16 mouse cellular contexts compared by ENCODE assay signal in genomic region chr13:83880772-83881171, GRCm38 (mm10).
DNase-seq lines count a peak whose midpoint lies in the region; ATAC-seq and TF ChIP-seq lines count a peak whose summit lies in the region.
"Had no signal": no experiment of that assay in that cellular context is flagged by ENCODE, and none has a peak within 500 bp of the region (broad histone marks: within the 10 kb centered on the region; RNA-seq: fewer than 3 reads in every experiment).

No protein-coding gene starts in this region.

- intact Hi-C loops in heart, adult 2 months (cut with DNase I): no loop called here

- no peak for TF ChIP-seq CTCF in heart, adult 2 months (IDR thresholded peaks at IDR 0.05)

- no peak overlapping the region for H3K4me3 ChIP-seq in forebrain, embryonic 10.5 days
- no peak overlapping the region for H3K4me3 ChIP-seq in forebrain, embryonic 16.5 days (replicated peaks; ENCODE audit: low read length)
- no peak overlapping the region for H3K4me3 ChIP-seq in forebrain, embryonic 15.5 days
- H3K4me3 ChIP-seq in hindbrain, embryonic 16.5 days (ENCODE audit: low read length): no peak overlapping the region
- H3K4me3 ChIP-seq in neural tube, embryonic 14.5 days (ENCODE audit: low read depth, low read length): no peak overlapping the region
- no peak overlapping the region for H3K4me3 ChIP-seq in heart, adult 2 months
- H3K4me3 ChIP-seq: embryonic facial prominence, embryonic 12.5 days; liver, embryonic 15.5 days had no signal

- DNase-seq in forebrain, embryonic 10.5 days (ENCODE audit: extremely low spot score, low spot score): no peak
- DNase-seq in urinary bladder, postnatal 14 days (ENCODE audit: low spot score): no peak
- no peak for DNase-seq in heart, adult 2 months
- no peak for DNase-seq in lung, postnatal 36 days
- DNase-seq: gastrocnemius, postnatal 10 days; kidney, adult 8-10 months; kidney, postnatal 36 days; layer of hippocampus, adult 9-11 months; lung, postnatal 10 days; thymus, postnatal 25 days had no signal

- no peak for ATAC-seq in forebrain, embryonic 16.5 days
- no peak for ATAC-seq in forebrain, embryonic 15.5 days (replicated peaks)
- ATAC-seq in hindbrain, embryonic 16.5 days: no peak
- ATAC-seq in neural tube, embryonic 14.5 days (ENCODE audit: low read depth): no peak

- H3K9me3 ChIP-seq in forebrain, embryonic 10.5 days: no peaks in the 10 kb centered on the region
- no peaks in the 10 kb centered on the region for H3K9me3 ChIP-seq in forebrain, embryonic 16.5 days (ENCODE audit: control insufficient read depth, low read length)
- H3K9me3 ChIP-seq in forebrain, embryonic 15.5 days: no peaks in the 10 kb centered on the region
- no peaks in the 10 kb centered on the region for H3K9me3 ChIP-seq in hindbrain, embryonic 16.5 days (ENCODE audit: control insufficient read depth, low read length)
- no peaks in the 10 kb centered on the region for H3K9me3 ChIP-seq in neural tube, embryonic 14.5 days (ENCODE audit: control insufficient read depth, low read length)
- H3K9me3 ChIP-seq: embryonic facial prominence, embryonic 12.5 days; liver, embryonic 15.5 days had no signal

- TF ChIP-seq EP300 in heart, adult 2 months (IDR thresholded peaks at IDR 0.05; ENCODE audit: insufficient read depth, low read depth, low read length): no peak

- no peaks in the 10 kb centered on the region for H3K27me3 ChIP-seq in forebrain, embryonic 10.5 days (ENCODE audit: poor library complexity, severe bottlenecking)
- no peaks in the 10 kb centered on the region for H3K27me3 ChIP-seq in forebrain, embryonic 16.5 days (replicated peaks; ENCODE audit: control insufficient read depth, insufficient read depth, low read length)
- no peaks in the 10 kb centered on the region for H3K27me3 ChIP-seq in forebrain, embryonic 15.5 days
- H3K27me3 ChIP-seq in hindbrain, embryonic 16.5 days (replicated peaks; ENCODE audit: control insufficient read depth, insufficient read depth, low read length): no peaks in the 10 kb centered on the region
- H3K27me3 ChIP-seq in neural tube, embryonic 14.5 days (ENCODE audit: control insufficient read depth, insufficient read depth, low read length): no peaks in the 10 kb centered on the region
- H3K27me3 ChIP-seq in heart, adult 2 months (ENCODE audit: control insufficient read depth, insufficient read depth, low read length): no peaks in the 10 kb centered on the region
- H3K27me3 ChIP-seq: embryonic facial prominence, embryonic 12.5 days; liver, embryonic 15.5 days had no signal

- no peaks in the 10 kb centered on the region for H3K79me2 ChIP-seq in heart, adult 2 months (replicated peaks; ENCODE audit: control insufficient read depth, insufficient read depth, low read length)

- peak overlapping the region; percentile 54; the same call in 1 of the 2 replicates for H3K27ac ChIP-seq in forebrain, embryonic 10.5 days
- no peak overlapping the region for H3K27ac ChIP-seq in forebrain, embryonic 16.5 days (ENCODE audit: low read length)
- H3K27ac ChIP-seq in forebrain, embryonic 15.5 days (replicated peaks): peak overlapping the region; percentile 75
- H3K27ac ChIP-seq in hindbrain, embryonic 16.5 days (ENCODE audit: low read depth, low read length): peak overlapping the region; percentile 39; the same call in 1 of the 2 replicates
- H3K27ac ChIP-seq in neural tube, embryonic 14.5 days (ENCODE audit: low read depth, low read length): peak overlapping the region; percentile 62; the same call in 1 of the 2 replicates
- no peak overlapping the region for H3K27ac ChIP-seq in heart, adult 2 months
- H3K27ac ChIP-seq: embryonic facial prominence, embryonic 12.5 days; liver, embryonic 15.5 days had no signal

- no peaks in the 10 kb centered on the region for H3K36me3 ChIP-seq in forebrain, embryonic 10.5 days (replicated peaks)
- H3K36me3 ChIP-seq in forebrain, embryonic 16.5 days (ENCODE audit: control insufficient read depth, insufficient read depth): no peaks in the 10 kb centered on the region
- no peaks in the 10 kb centered on the region for H3K36me3 ChIP-seq in forebrain, embryonic 15.5 days
- no peaks in the 10 kb centered on the region for H3K36me3 ChIP-seq in hindbrain, embryonic 16.5 days (ENCODE audit: control insufficient read depth, insufficient read depth, low read length)
- no peaks in the 10 kb centered on the region for H3K36me3 ChIP-seq in neural tube, embryonic 14.5 days (ENCODE audit: control insufficient read depth, insufficient read depth, low read length)
- no peaks in the 10 kb centered on the region for H3K36me3 ChIP-seq in heart, adult 2 months (ENCODE audit: control insufficient read depth, insufficient read depth, low read length)
- H3K36me3 ChIP-seq: embryonic facial prominence, embryonic 12.5 days; liver, embryonic 15.5 days had no signal

- WGBS in forebrain, embryonic 10.5 days: 28% methylated on average over 2 of the region's 2 CpGs
- 10% methylated on average over 2 of the region's 2 CpGs for WGBS in forebrain, embryonic 16.5 days
- WGBS in forebrain, embryonic 15.5 days: 13% methylated on average over 2 of the region's 2 CpGs
- WGBS in hindbrain, embryonic 16.5 days: 31% methylated on average over 2 of the region's 2 CpGs
- 24% methylated on average over 2 of the region's 2 CpGs for WGBS in neural tube, embryonic 14.5 days
- WGBS in heart, adult 2 months: 85% methylated on average over 2 of the region's 2 CpGs

- no peak overlapping the region for H3K9ac ChIP-seq in forebrain, embryonic 16.5 days (replicated peaks; ENCODE audit: low read depth, low read length)
- H3K9ac ChIP-seq in forebrain, embryonic 15.5 days (replicated peaks): no peak overlapping the region
- no peak overlapping the region for H3K9ac ChIP-seq in hindbrain, embryonic 16.5 days (ENCODE audit: low read depth, low read length)
- no peak overlapping the region for H3K9ac ChIP-seq in neural tube, embryonic 14.5 days (replicated peaks; ENCODE audit: low read depth, low read length)
- no peak overlapping the region for H3K9ac ChIP-seq in heart, adult 2 months (ENCODE audit: low read depth, low read length)
- H3K9ac ChIP-seq: embryonic facial prominence, embryonic 12.5 days; liver, embryonic 15.5 days had no signal

- H3K4me2 ChIP-seq in forebrain, embryonic 16.5 days (ENCODE audit: low read length): no peak overlapping the region
- peak overlapping the region; percentile 13; the same call in 1 of the 2 replicates for H3K4me2 ChIP-seq in forebrain, embryonic 15.5 days (replicated peaks)
- H3K4me2 ChIP-seq in hindbrain, embryonic 16.5 days (ENCODE audit: low read length): no peak overlapping the region
- no peak overlapping the region for H3K4me2 ChIP-seq in neural tube, embryonic 14.5 days (ENCODE audit: low read depth, low read length)
- H3K4me2 ChIP-seq: embryonic facial prominence, embryonic 12.5 days; liver, embryonic 15.5 days had no signal

- peaks cover 72% of the 10 kb centered on the region for H3K4me1 ChIP-seq in forebrain, embryonic 10.5 days
- H3K4me1 ChIP-seq in forebrain, embryonic 16.5 days (replicated peaks; ENCODE audit: control insufficient read depth, insufficient read depth, low read length): peaks cover 15% of the 10 kb centered on the region
- H3K4me1 ChIP-seq in forebrain, embryonic 15.5 days: peaks cover 37% of the 10 kb centered on the region
- H3K4me1 ChIP-seq in hindbrain, embryonic 16.5 days (ENCODE audit: control insufficient read depth, insufficient read depth, low read depth, low read length): no peaks in the 10 kb centered on the region; the same call in 1 of the 2 replicates
- 0 out of 2 replicates have a peak, but pooled peaks cover 3% of the 10 kb centered on the region for H3K4me1 ChIP-seq in neural tube, embryonic 14.5 days (ENCODE audit: control insufficient read depth, insufficient read depth, low read length)
- H3K4me1 ChIP-seq in heart, adult 2 months (ENCODE audit: control insufficient read depth, insufficient read depth, low read length): no peaks in the 10 kb centered on the region
- H3K4me1 ChIP-seq: embryonic facial prominence, embryonic 12.5 days; liver, embryonic 15.5 days had no signal

- no peak for TF ChIP-seq POLR2A in heart, adult 2 months (IDR thresholded peaks at IDR 0.05; ENCODE audit: insufficient read depth, low read depth, low read length)

Comparison
In these comparisons a context has a peak if more than half of its experiments do, and no peak if none do; other contexts are left out.
1. H3K27ac ChIP-seq: peak in forebrain, embryonic 10.5 days (single experiment), forebrain, embryonic 15.5 days (single experiment), hindbrain, embryonic 16.5 days (single experiment) and neural tube, embryonic 14.5 days (single experiment); none in forebrain, embryonic 16.5 days (single experiment) and heart, adult 2 months (single experiment).